Mouse (Mus musculus): Measurements from ENCODE around the gene Hs6st1. TPM values are rescaled to one million over a fixed set of nuclear protein-coding genes. Genes with fewer than 3 reads are reported as not detected.

Gene Hs6st1
- polyA plus RNA-seq, 1 experiment from 2014 or later: 9.2 TPM

GRCm38 (mm10) chr1:36054967-36055357 lies 13.2 kb upstream of the Hs6st1 start:
- 89% methylated on average over 7 of the region's 7 CpGs for WGBS
- Histone ChIP-seq H3K36me3 (no peaks in the 10 kb centered on the region), H3K27me3 (no peaks in the 10 kb centered on the region), H3K9ac (no peak overlapping the region), H3K4me2 (replicated peaks) (no peak overlapping the region), H3K9me3 (no peaks in the 10 kb centered on the region), H3K4me3 (no peak overlapping the region), H3K27ac (no peak overlapping the region), H3K4me1 (no peaks in the 10 kb centered on the region)
- ATAC-seq (ENCODE audit: insufficient number of reproducible peaks, insufficient read depth, low FRiP score, low TSS enrichment): no peak

GRCm38 (mm10) chr1:36059351-36059750 lies 8.8 kb upstream of the Hs6st1 start:
- peaks cover 16% of the 10 kb centered on the region for H3K4me1 ChIP-seq
- H3K9ac ChIP-seq: no peak overlapping the region
- WGBS: 89% methylated on average over 6 of the region's 6 CpGs
- H3K36me3 ChIP-seq: no peaks in the 10 kb centered on the region
- H3K9me3 ChIP-seq: no peaks in the 10 kb centered on the region
- no peak for ATAC-seq (ENCODE audit: insufficient number of reproducible peaks, insufficient read depth, low FRiP score, low TSS enrichment)
- H3K4me3 ChIP-seq: no peak overlapping the region
- no peak overlapping the region for H3K27ac ChIP-seq
- no peak overlapping the region for H3K4me2 ChIP-seq (replicated peaks)
- 0 out of 2 replicates have a peak, but pooled peaks cover 3% of the 10 kb centered on the region for H3K27me3 ChIP-seq

- Histone ChIP-seq H3K27me3 (0 out of 2 replicates have a peak, but pooled peaks cover 3% of the 10 kb centered on the region), H3K9me3 (no peaks in the 10 kb centered on the region), H3K4me3 (no peak overlapping the region), H3K9ac (no peak overlapping the region), H3K27ac (peak overlapping the region; percentile 52; the same call in 1 of the 2 replicates), H3K4me2 (replicated peaks) (no peak overlapping the region), H3K4me1 (peaks cover 22% of the 10 kb centered on the region), H3K36me3 (no peaks in the 10 kb centered on the region)
- 36% methylated on average over 13 of the region's 13 CpGs for WGBS
- no peak for ATAC-seq (ENCODE audit: insufficient number of reproducible peaks, insufficient read depth, low FRiP score, low TSS enrichment)
These were observed 7.9 kb upstream of the Hs6st1 start for GRCm38 (mm10) chr1:36059959-36060953.

- H3K4me3 ChIP-seq: no peak overlapping the region
- ATAC-seq (ENCODE audit: insufficient number of reproducible peaks, insufficient read depth, low FRiP score, low TSS enrichment): no peak
- H3K36me3 ChIP-seq: no peaks in the 10 kb centered on the region
- WGBS: 68% methylated on average over 11 of the region's 11 CpGs
- 0 out of 2 replicates have a peak, but pooled peaks cover 3% of the 10 kb centered on the region for H3K27me3 ChIP-seq
- peaks cover 29% of the 10 kb centered on the region for H3K4me1 ChIP-seq
- no peak overlapping the region for H3K4me2 ChIP-seq (replicated peaks)
- H3K9ac ChIP-seq: no peak overlapping the region
- H3K27ac ChIP-seq: no peak overlapping the region
- no peaks in the 10 kb centered on the region for H3K9me3 ChIP-seq
These were observed 6.8 kb upstream of the Hs6st1 start for GRCm38 (mm10) chr1:36061211-36061915.

- Histone ChIP-seq H3K9me3 (no peaks in the 10 kb centered on the region), H3K4me1 (peaks cover 29% of the 10 kb centered on the region), H3K4me2 (replicated peaks) (no peak overlapping the region), H3K9ac (no peak overlapping the region), H3K27me3 (0 out of 2 replicates have a peak, but pooled peaks cover 3% of the 10 kb centered on the region), H3K4me3 (no peak overlapping the region), H3K27ac (no peak overlapping the region), H3K36me3 (no peaks in the 10 kb centered on the region)
- no peak for ATAC-seq (ENCODE audit: insufficient number of reproducible peaks, insufficient read depth, low FRiP score, low TSS enrichment)
- 84% methylated on average over 11 of the region's 11 CpGs for WGBS
These were observed 6.0 kb upstream of the Hs6st1 start for GRCm38 (mm10) chr1:36062088-36062805.

- H3K9ac ChIP-seq: no peak overlapping the region
- no peaks in the 10 kb centered on the region for H3K9me3 ChIP-seq
- peaks cover 29% of the 10 kb centered on the region for H3K4me1 ChIP-seq
- H3K4me3 ChIP-seq: no peak overlapping the region
- 78% methylated on average over 9 of the region's 9 CpGs for WGBS
- H3K27me3 ChIP-seq: 0 out of 2 replicates have a peak, but pooled peaks cover 3% of the 10 kb centered on the region
- no peak overlapping the region for H3K27ac ChIP-seq
- no peak overlapping the region for H3K4me2 ChIP-seq (replicated peaks)
- H3K36me3 ChIP-seq: no peaks in the 10 kb centered on the region
- no peak for ATAC-seq (ENCODE audit: insufficient number of reproducible peaks, insufficient read depth, low FRiP score, low TSS enrichment)
These were observed 5.2 kb upstream of the Hs6st1 start for GRCm38 (mm10) chr1:36062826-36063640.

- Histone ChIP-seq H3K27ac (no peak overlapping the region), H3K36me3 (no peaks in the 10 kb centered on the region), H3K4me3 (no peak overlapping the region), H3K4me1 (peaks cover 29% of the 10 kb centered on the region), H3K27me3 (0 out of 2 replicates have a peak, but pooled peaks cover 3% of the 10 kb centered on the region), H3K9ac (no peak overlapping the region), H3K4me2 (replicated peaks) (no peak overlapping the region), H3K9me3 (no peaks in the 10 kb centered on the region)
- 67% methylated on average over 2 of the region's 2 CpGs for WGBS
- ATAC-seq (ENCODE audit: insufficient number of reproducible peaks, insufficient read depth, low FRiP score, low TSS enrichment): no peak
These were observed 4.6 kb upstream of the Hs6st1 start for GRCm38 (mm10) chr1:36063641-36063955.

GRCm38 (mm10) chr1:36064223-36064622 lies 4.0 kb upstream of the Hs6st1 start:
- no peaks in the 10 kb centered on the region for H3K9me3 ChIP-seq
- H3K4me2 ChIP-seq (replicated peaks): peak overlapping the region; percentile 46; the same call in 1 of the 2 replicates
- 41% methylated on average over 4 of the region's 4 CpGs for WGBS
- peaks cover 3% of the 10 kb centered on the region; the same call in 1 of the 2 replicates for H3K27me3 ChIP-seq
- peaks cover 32% of the 10 kb centered on the region for H3K4me1 ChIP-seq
- no peak for ATAC-seq (ENCODE audit: insufficient number of reproducible peaks, insufficient read depth, low FRiP score, low TSS enrichment)
- H3K36me3 ChIP-seq: no peaks in the 10 kb centered on the region
- 0 out of 2 replicates have a peak overlapping the region, but pooled peaks have one; percentile 15 for H3K9ac ChIP-seq
- H3K27ac ChIP-seq: no peak overlapping the region
- H3K4me3 ChIP-seq: no peak overlapping the region

- peak overlapping the region; percentile 23 for H3K4me3 ChIP-seq
- peaks cover 41% of the 10 kb centered on the region for H3K4me1 ChIP-seq
- peak overlapping the region; percentile 42 for H3K27ac ChIP-seq
- ATAC-seq (ENCODE audit: insufficient number of reproducible peaks, insufficient read depth, low FRiP score, low TSS enrichment): no peak
- H3K9me3 ChIP-seq: no peaks in the 10 kb centered on the region
- H3K4me2 ChIP-seq (replicated peaks): peak overlapping the region; percentile 46
- under 1% methylated on average over 24 of the region's 24 CpGs for WGBS
- 0 out of 2 replicates have a peak overlapping the region, but pooled peaks have one; percentile 21 for H3K9ac ChIP-seq
- H3K27me3 ChIP-seq: peaks cover 3% of the 10 kb centered on the region; the same call in 1 of the 2 replicates
- H3K36me3 ChIP-seq: no peaks in the 10 kb centered on the region
These were observed 3.1 kb upstream of the Hs6st1 start for GRCm38 (mm10) chr1:36064861-36065760.

GRCm38 (mm10) chr1:36065761-36066150 lies 2.4 kb upstream of the Hs6st1 start:
- no peak for ATAC-seq (ENCODE audit: insufficient number of reproducible peaks, insufficient read depth, low FRiP score, low TSS enrichment)
- 51% methylated on average over 9 of the region's 9 CpGs for WGBS
- Histone ChIP-seq H3K4me3 (no peak overlapping the region; the same call in 1 of the 2 replicates), H3K36me3 (no peaks in the 10 kb centered on the region), H3K9ac (0 out of 2 replicates have a peak overlapping the region, but pooled peaks have one; percentile 20), H3K4me2 (replicated peaks) (peak overlapping the region; percentile 46), H3K27ac (0 out of 2 replicates have a peak overlapping the region, but pooled peaks have one; percentile 37), H3K27me3 (peaks cover 3% of the 10 kb centered on the region; the same call in 1 of the 2 replicates), H3K9me3 (no peaks in the 10 kb centered on the region), H3K4me1 (peaks cover 44% of the 10 kb centered on the region)

Measured in embryonic facial prominence, embryonic 12.5 days (tissue).